Mouse (Mus musculus) small intestine, adult 2 months (tissue): ENCODE data around the gene Aasdh. TPM values are rescaled to one million over a fixed set of nuclear protein-coding genes. Genes with fewer than 3 reads are reported as not detected.

Experiments
- H3K27ac ChIP-seq: fragments of 200-500 bp; 2 replicates; pipeline ENCODE4 v1.5.1; 2012; ENCODE audit warnings: low read depth, low read length, control low read depth, inconsistent platforms; ENCODE audit not compliant: insufficient read depth
- H3K27me3 ChIP-seq: fragments of 200-500 bp; 2 replicates; pipeline ENCODE4 v1.6.1; 2012; ENCODE audit warnings: mild to moderate bottlenecking, moderate library complexity, low read length, inconsistent platforms; ENCODE audit not compliant: control insufficient read depth, insufficient read depth
- H3K36me3 ChIP-seq: fragments of 200-500 bp; 2 replicates; pipeline ENCODE4 v1.6.1; 2012; ENCODE audit warnings: mild to moderate bottlenecking, low read length, control low read depth, inconsistent platforms; ENCODE audit not compliant: control insufficient read depth, insufficient read depth
- H3K4me1 ChIP-seq: fragments of 200-500 bp; 2 replicates; pipeline ENCODE4 v1.6.1; 2012; ENCODE audit warnings: low read length, inconsistent platforms, mixed read lengths; ENCODE audit not compliant: control insufficient read depth, insufficient read depth, insufficient read length
- H3K4me3 ChIP-seq: fragments of 200-500 bp; 2 replicates; pipeline ENCODE4 v1.5.1; 2012; ENCODE audit warnings: low read depth, mild to moderate bottlenecking, control low read depth, inconsistent platforms, low read length, moderate library complexity
- CTCF ChIP-seq: fragments of 200-500 bp; IDR thresholded peaks from 2 replicates; pipeline ENCODE4 v1.5.1; 2012; ENCODE audit warnings: low read depth, mild to moderate bottlenecking, control low read depth, inconsistent platforms, low read length, moderate library complexity, mixed read lengths; ENCODE audit not compliant: insufficient replicate concordance, insufficient read length; ENCODE audit errors: extremely low read depth
- POLR2A ChIP-seq: fragments of 200-500 bp; IDR thresholded peaks from 2 replicates; pipeline ENCODE4 v1.6.1; 2012; ENCODE audit warnings: low read depth, mild to moderate bottlenecking, control low read depth, inconsistent platforms, low read length, moderate library complexity
- WGBS: fragments of 180-500 bp; shearing (Covaris S2); methylation state at CpG from one replicate; pipeline ENCODE4 v1.1.7; 2018; 5-methylcytosine and 5-hydroxymethylcytosine counted together
- polyA plus RNA-seq: library from polyadenylated mRNA; depleted of rRNA; stranded (reverse); fragments of >200 nt; gene quantifications from 2 replicates; pipeline ENCODE4 v1.2.3, GENCODE M21; 2012

The Aasdh gene
- polyA plus RNA-seq, 1 experiment, result 2.2 TPM

DNA sequence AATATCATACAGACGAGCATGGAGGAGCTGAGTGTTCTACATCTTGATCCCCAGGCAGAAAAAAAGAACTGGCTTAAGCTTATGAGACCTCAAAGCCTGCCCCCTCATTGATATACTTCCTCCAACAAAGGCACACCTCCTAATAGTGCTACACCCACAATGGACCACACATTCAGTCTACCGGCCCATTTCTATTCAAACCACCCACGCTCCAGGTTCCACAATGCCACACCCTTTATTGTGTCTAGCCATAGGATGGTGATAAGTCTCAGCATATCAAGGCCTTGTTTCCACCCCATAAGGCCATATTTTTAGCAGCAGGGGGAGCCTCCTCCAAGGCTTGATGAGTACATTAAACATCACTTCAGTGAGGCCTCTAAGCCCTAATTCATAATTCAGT lies 5.5 kb upstream of the Aasdh start:
- 61% methylated on average over 3 of the region's 3 CpGs for WGBS
- TF ChIP-seq POLR2A, result no peak
- TF ChIP-seq CTCF, result no peak

DNA sequence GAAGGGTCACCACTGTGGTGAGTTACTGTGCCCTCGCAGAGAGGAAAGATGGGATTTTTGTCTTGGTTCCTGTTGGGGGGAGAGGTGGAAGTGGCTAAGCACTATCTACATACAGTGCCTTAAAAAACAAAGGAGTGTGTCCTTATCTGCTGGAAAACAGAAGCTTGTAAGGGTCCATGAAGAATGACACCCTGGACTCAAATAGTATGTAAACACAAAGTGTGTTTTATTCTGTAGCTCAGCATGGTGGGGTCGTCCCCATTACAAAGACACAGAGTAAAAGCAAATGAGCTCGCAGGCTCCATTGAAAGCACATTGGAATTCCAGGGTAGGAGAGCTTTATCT lies 813 bp upstream of the Aasdh start:
- H3K4me3 ChIP-seq, result no peak overlapping the region; the same call in 1 of the 2 replicates
- H3K27me3 ChIP-seq, result no peaks in the 10 kb centered on the region
- H3K36me3 ChIP-seq, result peaks cover 5% of the 10 kb centered on the region; the same call in 1 of the 2 replicates
- no peak overlapping the region for H3K27ac ChIP-seq
- no peaks in the 10 kb centered on the region; the same call in 1 of the 2 replicates for H3K4me1 ChIP-seq
- WGBS, result 26% methylated on average over 3 of the region's 3 CpGs
- no peak for TF ChIP-seq POLR2A
- no peak for TF ChIP-seq CTCF

More for the DNA sequence above, 5.5 kb upstream of the Aasdh start:
- Histone ChIP-seq H3K27me3 (no peaks in the 10 kb centered on the region), H3K4me1 (no peaks in the 10 kb centered on the region), H3K4me3 (no peak overlapping the region), H3K36me3 (peaks cover 6% of the 10 kb centered on the region), H3K27ac (no peak overlapping the region)

DNA sequence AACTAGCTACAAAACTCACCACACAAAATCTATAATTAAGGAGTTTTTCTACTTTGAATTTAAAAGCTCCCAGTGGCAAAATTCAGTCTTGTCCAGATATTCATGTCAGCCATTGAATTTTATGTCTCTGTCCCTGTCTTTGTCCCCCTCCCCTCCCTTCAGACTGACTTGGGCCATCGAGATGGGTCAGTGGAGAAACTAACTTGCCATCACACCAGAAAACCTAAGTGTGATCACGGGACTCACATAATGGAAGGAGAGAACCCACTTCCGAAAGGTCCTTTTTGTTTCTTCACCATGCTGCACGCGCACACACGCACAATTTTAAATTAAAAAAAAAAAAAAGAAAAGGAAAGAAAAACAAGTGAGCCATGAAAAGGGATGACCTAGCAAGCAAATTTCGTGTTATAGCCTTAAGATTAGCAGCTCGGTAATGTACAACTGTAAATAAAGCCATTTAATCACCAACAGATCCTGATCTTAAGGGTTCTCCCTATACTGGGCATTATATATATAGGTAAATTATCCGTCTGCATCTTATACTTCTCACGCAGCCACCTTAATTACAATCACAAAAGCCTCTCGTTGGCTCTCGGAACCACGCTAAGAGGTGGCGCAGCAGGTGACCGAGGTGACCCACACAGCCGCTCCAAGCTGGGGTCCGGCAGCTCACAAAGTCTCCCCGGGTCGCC lies 455 bp downstream of the Aasdh start:
- Histone ChIP-seq H3K27ac (no peak overlapping the region), H3K4me1 (no peaks in the 10 kb centered on the region; the same call in 1 of the 2 replicates), H3K36me3 (peaks cover 5% of the 10 kb centered on the region; the same call in 1 of the 2 replicates), H3K4me3 (peak overlapping the region; percentile 82), H3K27me3 (no peaks in the 10 kb centered on the region)
- under 1% methylated on average over 19 of the region's 19 CpGs for WGBS
- TF ChIP-seq POLR2A, result no peak
- no peak for TF ChIP-seq CTCF

DNA sequence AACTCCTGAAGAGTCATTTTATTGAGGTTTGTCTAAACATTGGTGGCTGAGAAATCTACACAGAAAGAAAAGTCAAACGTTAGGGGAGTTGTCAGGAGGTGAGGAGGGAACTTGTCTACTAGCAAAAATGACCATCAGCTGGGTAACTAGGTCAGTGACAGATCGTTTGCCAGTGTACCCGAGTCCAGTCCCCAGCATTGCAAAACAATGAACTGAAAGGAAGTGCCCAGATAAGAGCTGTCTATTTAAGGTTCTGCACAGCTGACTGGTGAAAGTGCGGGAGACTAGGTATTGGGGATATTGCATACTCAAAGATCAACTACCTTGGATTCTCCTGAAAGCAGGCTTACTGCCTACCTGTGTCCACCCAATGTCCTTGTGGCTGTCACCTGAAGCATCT lies 3.2 kb downstream of the Aasdh start:
- Histone ChIP-seq H3K27ac (no peak overlapping the region), H3K36me3 (peaks cover 5% of the 10 kb centered on the region; the same call in 1 of the 2 replicates), H3K4me1 (no peaks in the 10 kb centered on the region; the same call in 1 of the 2 replicates), H3K27me3 (no peaks in the 10 kb centered on the region), H3K4me3 (no peak overlapping the region)
- no peak for TF ChIP-seq CTCF
- no peak for TF ChIP-seq POLR2A
- 65% methylated on average over 4 of the region's 4 CpGs for WGBS

DNA sequence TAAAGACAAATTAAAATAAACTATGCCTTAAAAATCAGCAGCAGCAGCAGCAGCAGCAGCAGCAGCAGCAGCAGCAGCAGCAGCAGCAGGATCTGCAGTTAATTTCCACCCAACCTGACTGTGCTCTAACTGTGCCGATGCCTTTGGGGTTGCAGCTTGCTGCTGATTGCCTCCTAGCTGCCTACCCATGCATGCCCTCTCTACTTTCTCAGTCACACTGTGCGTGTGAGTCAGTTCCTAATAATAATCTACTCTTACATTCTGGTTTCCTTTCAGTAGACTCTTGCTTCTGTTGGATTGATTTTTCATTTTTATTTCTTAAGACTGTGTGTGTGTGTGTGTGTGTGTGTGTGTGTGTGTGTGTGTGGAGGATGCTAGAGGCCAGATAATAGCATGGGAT lies 12.2 kb downstream of the Aasdh start:
- no peak overlapping the region for H3K27ac ChIP-seq
- peaks cover 14% of the 10 kb centered on the region for H3K36me3 ChIP-seq
- 80% methylated on average over 2 of the region's 2 CpGs for WGBS

DNA sequence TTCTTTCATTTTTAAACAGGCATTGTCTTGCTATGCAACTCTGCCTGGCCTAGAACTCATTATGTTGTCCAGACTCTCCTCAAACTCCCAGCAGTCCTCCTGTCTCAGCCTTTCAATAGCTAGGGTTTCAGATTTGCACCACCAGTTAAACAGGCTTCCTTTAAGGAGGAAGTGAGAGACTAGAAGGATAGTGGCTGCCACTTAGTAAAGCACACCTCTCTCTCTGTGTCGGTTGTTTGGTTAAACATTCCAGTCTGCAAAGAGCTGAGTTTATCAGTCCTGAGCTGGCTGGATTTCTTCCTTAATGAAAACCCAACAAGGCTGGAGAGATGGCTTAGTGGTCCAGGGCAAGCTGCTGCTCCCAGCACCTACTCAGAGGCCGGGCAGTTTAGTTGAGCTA lies 12.7 kb downstream of the Aasdh start:
- Histone ChIP-seq H3K27ac (no peak overlapping the region), H3K27me3 (no peaks in the 10 kb centered on the region), H3K4me3 (no peak overlapping the region), H3K36me3 (peaks cover 15% of the 10 kb centered on the region), H3K4me1 (no peaks in the 10 kb centered on the region)
- TF ChIP-seq POLR2A (no peak), CTCF (no peak)
- 59% methylated on average over 2 of the region's 2 CpGs for WGBS

More for the DNA sequence above, 12.2 kb downstream of the Aasdh start:
- no peaks in the 10 kb centered on the region for H3K27me3 ChIP-seq
- no peak overlapping the region for H3K4me3 ChIP-seq
- TF ChIP-seq CTCF (no peak), POLR2A (no peak)
- H3K4me1 ChIP-seq, result no peaks in the 10 kb centered on the region

DNA sequence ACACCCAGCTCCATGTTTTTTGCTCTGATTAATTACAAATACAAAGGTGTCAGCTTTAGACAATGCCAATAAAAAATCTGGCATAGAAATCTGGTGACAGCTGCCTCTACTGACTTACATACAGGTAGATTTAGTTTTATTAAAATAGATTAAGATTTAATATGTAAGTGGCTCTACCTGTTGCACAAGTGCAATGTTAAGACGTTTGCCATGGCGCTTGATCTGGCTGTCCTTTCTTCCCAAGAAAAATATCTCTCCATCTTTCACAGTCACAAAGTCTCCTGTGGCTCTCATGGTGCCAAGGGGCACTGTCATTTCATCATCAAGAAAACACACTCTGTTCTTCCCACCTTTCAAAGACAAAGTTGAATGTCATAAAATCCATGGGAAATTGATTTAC lies 18.3 kb downstream of the Aasdh start:
- H3K4me3 ChIP-seq, result no peak overlapping the region
- H3K36me3 ChIP-seq, result peaks cover 36% of the 10 kb centered on the region
- H3K27ac ChIP-seq, result no peak overlapping the region
- WGBS, result 94% methylated on average over 2 of the region's 2 CpGs
- TF ChIP-seq POLR2A (no peak), CTCF (no peak)
- H3K27me3 ChIP-seq, result no peaks in the 10 kb centered on the region
- H3K4me1 ChIP-seq, result no peaks in the 10 kb centered on the region
